Mouse (Mus musculus) cerebellum, adult (tissue): ENCODE results near the gene Xpo4.
A peak's percentile ranks its signal among the peaks of the same experiment; 100 is the strongest.

Experiments
- ATAC-seq: cut with Nextera tagmentation; 2 replicates; pipeline ENCODE4 v1.9.2; 2017; ENCODE audit warnings: mild to moderate bottlenecking, moderate library complexity, mixed read lengths; ENCODE audit not compliant: insufficient number of reproducible peaks, low FRiP score, low TSS enrichment

Xpo4 gene

DNA sequence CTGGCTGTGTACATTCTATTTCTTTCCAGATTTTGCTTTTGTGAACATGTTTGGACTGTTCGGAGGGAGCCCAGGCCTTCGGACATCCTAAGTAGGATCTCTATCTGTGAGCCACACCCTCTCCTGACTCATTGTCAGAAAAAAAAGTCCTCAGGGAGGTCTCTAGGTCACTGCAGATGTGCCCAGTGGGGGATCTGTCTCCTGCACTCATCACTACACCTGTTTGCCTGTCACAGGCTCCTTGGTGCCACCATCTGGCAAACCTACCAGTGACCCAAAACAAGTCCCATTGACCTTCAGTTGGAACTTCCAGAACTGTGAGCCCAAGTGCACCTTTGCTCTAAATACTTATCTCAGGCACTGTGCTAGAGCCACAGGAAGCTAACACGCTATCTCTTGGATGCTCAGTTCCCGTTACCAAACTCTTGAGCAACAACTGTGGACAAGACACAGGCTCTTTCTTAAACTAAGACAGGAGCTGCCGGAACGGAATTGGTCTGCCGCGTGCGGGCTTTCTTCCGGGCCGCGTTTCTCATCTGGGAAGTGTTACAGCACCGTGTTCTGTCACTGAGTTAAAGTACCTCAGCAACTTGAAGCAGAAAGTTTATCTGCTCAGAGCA, 121.7 kb downstream of the Xpo4 start:
- ATAC-seq: no peak

DNA sequence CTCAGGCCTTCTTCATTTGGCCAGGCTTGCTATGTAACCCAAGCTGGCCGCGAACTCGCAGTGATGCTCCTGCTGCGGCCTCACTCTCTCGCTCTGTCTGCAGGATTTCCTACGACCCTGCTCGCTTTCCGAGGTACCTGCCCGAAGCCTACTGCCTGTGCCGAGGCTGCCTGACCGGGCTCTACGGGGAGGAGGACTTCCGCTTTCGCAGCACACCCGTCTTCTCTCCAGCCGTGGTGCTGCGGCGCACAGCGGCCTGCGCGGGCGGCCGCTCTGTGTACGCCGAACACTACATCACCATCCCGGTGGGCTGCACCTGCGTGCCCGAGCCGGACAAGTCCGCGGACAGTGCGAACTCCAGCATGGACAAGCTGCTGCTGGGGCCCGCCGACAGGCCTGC, 123.0 kb downstream of the Xpo4 start:
- ATAC-seq: no peak

DNA sequence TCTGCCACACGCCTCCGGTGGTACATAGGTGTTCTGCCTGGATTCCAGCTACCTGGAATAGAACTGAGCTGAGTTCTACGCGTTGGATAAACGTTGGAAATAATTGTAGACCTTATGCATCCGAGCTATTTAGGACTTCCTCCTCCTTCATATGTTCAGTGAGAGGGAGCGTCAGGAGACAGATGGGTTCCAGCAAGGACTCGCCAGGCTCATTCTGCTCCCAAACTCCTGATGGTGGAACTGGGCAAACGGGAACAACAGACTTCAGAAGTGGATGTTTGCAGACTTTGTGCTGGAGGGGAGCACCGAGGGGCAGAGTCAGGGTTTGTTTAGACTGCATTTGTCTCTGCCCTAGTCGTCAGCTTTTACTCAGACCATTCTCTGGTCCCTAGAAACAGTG, 124.5 kb downstream of the Xpo4 start:
- peak; percentile 51; the same call in 1 of the 2 replicates for ATAC-seq

DNA sequence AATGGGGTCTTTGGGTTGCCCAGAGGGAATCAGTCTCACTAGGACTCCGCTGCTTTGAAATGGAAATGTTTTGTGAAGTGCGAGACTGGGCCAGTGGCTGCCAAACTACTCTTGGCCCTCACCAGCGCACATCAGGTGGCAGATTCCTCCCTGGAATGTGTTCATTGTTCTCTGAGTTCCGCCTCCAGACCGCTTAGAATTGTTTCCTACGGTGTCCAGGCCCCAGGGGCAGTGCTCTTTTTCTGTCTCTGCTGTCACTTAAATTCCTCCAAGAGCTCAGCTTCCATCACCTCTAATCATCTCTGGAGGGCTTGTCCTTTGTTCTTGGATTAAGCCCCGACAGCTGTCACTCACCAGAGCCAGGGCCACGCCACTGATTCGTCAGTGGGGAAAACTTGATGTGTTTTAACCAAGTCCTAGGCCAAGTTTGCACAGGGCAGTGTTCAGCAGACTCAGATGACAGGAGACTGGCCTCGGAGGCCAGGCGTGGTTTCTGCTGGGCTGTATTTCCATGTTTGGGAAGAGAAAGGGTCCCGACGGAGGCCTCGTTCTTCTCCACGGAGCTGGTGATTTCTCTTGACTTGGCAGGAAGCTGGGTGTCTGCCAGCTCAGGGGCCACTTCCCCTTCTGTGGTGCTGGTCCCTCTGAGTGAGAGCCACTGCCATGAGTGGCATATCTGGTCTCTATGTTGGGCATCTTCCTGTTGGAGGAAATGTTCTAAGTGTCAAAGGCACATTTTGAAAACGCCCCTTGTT, 127.8 kb downstream of the Xpo4 start:
- no peak for ATAC-seq

DNA sequence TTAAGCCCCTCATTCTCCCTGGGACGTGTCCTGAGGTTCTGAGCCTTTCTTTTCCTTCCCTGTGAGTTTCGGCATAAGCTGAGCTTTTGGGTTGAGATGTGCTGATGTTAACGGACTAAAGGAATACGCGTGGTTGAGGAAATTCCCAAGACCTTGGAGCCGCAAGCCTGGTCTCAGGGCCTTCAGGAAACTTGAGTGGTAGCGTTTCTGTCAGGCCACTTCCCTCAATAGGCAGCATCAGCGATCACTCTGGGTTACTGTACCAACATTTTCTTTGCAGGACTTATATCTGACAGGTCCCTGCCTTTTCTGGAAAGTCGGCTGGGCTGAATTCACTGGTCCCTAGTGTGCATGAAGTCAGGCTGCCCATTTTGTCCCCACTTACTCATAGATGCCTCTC, 128.4 kb downstream of the Xpo4 start:
- no peak for ATAC-seq

DNA sequence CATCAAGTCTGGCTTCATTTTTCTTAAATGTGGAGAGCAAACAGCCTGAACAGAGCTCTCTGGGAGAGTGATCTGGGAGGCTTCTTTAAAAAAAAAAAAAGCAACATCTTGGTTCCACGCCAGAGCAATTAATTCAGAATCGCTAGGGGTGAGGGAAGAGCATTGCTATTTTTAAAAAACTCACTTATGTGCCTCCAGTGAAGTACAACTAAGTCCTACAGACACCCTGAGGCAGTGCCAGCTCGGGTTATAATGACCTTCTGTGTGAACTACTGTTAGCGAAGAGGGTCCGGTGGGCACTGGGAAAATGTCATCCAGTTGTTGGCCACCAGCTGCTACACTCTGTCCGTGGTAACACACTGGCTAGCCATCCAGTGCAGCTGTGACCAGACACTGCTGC, 129.6 kb downstream of the Xpo4 start:
- ATAC-seq: no peak

DNA sequence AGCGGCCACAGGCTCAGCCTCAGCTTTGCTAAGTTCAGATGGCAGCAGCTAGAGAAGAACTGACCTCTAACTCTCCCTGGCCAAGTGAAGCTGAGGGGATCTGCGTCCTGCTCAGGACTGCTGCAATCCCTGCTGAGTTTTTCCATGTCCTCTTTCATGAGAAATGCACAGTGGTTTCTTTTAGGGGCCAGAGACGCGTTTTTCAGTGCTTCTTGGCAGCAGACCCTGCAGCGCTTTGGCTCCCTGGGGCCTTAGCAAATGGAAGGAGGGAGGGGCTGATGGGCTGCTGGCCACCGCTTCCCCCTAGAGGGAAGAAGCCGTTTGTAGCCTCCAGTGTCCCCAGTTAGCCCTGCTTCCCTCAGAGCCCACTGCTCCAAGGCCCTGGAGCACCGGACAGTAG, 130.3 kb downstream of the Xpo4 start:
- peak; percentile 10; the same call in 1 of the 2 replicates for ATAC-seq

DNA sequence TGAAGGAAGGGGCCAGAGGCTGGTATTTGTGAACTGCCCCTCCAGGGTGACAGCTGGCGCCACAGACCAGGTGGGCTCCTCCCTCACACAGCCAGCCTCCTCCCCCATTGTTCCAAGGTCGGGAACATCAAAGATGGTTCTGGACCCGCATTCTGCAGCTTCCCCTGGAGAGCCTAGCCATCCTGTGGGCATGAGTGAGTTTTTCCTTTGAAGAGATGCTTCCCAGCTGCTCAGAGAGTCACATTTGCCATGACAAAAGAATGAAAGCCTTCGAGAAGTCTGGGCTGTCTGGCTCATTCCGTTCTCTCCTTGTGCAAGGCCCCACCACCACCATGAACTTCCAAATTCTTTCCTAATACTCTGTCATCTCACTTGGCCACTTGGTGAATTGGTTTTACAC, 130.9 kb downstream of the Xpo4 start:
- ATAC-seq: no peak

DNA sequence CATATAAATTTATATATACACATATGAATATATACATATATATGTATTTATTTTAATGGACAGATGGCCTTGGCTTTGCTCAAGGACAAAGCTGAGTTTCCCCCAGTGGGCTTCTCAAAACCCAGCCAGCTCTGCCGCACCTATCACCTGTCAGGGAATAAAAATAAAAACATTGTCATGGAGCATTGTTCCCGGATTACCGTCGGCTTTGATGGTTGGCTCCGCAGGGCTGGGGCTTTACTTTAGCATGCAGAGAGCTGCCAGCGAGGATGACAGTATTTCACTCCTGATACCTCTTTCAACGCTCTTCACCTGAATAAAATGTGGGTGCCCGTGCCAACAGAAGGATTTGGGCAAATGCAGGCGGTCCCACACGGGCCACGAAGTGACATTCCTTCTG, 131.4 kb downstream of the Xpo4 start:
- no peak for ATAC-seq

DNA sequence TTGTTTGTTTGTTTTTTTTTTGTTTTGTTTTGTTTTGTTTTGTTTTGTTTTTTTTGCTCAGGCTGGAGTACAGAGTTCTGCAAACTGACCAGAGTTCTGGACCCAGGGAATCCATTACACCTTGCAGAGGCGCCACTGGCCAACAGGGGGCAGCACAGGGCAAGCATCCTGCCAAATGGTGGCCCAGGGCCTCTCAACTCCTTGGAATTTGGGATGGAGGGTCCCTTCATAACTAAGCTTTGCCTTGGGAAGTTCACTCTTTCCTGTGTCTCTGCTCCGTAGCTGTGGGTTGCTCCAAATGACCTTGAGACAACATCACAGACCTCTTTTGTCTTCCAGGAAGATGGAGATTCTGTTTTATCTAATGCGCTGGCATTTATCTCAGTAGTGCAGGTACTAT, 132.0 kb downstream of the Xpo4 start:
- ATAC-seq: no peak

DNA sequence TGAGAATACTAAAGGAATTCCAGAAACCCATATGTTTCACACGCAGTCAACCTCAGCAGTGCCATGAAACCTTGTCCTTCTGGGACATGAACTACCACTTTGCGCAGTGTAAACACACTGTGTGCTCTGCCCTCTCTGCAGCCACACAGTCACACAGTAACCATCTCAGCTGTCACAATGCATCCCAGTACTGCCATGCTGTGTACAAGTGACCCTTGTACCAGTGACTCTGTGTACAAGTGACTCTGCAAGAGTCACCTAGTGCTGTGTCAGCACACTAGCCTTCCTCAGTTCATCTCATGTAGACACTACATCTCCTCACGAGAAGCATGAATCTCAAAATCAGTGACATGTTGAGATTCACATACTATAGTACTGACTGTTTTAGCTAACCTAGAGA, 132.7 kb downstream of the Xpo4 start:
- ATAC-seq: no peak

DNA sequence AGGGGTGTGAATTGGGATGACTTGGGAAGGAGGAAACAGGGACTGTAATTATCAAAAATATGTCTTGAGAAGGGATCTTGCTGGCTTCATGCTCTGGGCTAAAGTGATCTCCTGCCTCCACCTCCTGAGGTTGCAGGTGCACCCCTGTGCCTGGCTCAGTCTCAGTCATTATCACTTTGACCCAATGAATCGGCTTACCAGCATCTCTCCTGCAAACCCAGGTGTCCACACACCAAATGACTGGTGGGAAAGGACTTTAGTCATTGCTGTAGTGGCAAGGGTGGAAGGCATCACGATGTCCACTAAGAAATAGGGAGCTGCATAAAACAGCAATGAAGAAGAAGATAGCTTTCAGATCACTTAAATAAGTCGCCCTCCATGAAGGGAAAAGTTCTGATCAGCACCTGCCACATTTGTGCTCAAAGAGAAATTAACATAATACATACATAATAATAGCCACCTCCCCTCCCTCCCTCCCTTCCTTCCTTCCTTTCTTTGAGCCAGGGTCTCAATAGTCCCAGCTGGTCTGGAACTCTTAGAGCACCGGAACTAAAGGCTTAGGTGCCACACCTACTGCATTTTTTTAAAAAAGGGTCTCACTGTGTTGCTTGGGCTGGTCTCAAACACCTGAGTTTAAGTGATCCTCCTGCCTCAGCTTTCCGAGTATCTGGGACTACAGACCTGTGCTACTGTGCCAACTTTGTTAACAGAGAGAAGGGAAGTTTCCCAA, 135.3 kb downstream of the Xpo4 start:
- ATAC-seq: no peak

DNA sequence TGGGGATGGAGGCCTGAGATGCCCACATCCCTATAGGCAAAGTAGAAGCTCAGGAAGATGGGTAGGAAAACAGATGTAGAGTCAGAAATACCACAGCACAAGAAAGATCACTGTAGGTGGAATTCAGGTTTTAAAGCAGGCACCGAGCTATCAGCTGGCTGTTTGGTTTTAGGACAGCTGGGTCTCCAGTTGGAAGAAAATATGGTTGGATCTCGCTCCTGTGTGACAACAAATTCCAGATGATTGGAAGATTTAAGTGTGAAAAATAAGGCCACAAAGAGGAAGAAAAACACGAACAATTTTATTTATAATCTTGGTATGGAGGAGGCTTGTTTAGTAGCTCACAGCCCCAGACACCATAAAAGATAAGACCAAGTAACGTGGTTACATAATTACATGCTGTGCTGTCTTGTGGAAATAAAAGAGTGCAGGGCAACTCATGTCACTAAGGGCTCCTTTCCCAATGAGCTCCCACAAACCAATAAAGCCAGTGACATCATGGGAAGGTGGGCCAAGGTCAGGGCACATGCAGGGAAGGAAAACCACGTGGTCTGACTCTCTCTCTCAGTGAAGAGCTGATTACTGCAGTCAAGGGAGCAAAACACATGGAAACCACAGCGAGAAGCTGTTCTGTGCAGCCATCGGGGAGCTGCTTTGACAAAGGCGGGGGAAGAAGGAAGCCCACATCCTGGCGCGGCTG, 136.0 kb downstream of the Xpo4 start:
- ATAC-seq: no peak

DNA sequence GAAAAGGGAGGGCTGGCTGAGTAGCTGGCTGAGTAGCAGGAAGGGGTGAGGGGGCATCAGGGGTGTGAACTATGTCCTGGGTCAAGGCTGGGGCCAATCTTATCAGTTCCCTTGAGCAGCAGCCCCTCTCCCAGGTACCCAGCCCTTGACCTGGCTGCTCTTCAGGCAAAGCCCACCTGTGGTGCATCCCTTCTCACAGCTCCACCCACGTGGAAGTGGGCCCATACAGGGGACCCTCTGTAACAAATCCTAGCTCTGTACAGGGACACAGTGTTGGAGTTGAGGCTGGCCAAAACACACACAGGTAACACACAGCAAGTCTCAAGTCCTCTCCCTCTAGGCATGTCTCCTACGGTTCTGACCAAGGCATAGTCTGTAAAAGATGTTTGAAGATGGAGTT, 137.6 kb downstream of the Xpo4 start:
- no peak for ATAC-seq
